Mouse (Mus musculus) cerebellum, adult (tissue): ENCODE measurements around the gene Mgmt.

Experiments used
- ATAC-seq: cut with Nextera tagmentation; 2 replicates; pipeline ENCODE4 v1.9.2; 2017; ENCODE audit warnings: mild to moderate bottlenecking, moderate library complexity, mixed read lengths; ENCODE audit not compliant: insufficient number of reproducible peaks, low FRiP score, low TSS enrichment

The Mgmt gene

GRCm38 (mm10) chr7:137046891-137047290, 152.5 kb downstream of the Mgmt start:
- no peak for ATAC-seq

GRCm38 (mm10) chr7:137048086-137048922, 153.9 kb downstream of the Mgmt start:
- ATAC-seq: no peak

GRCm38 (mm10) chr7:137054343-137054742, 159.9 kb downstream of the Mgmt start:
- no peak for ATAC-seq

- ATAC-seq: no peak
These were observed 161.7 kb downstream of the Mgmt start for GRCm38 (mm10) chr7:137056126-137056525.

GRCm38 (mm10) chr7:137060488-137060887, 166.1 kb downstream of the Mgmt start:
- ATAC-seq: no peak

- ATAC-seq: no peak
These were observed 166.7 kb downstream of the Mgmt start for GRCm38 (mm10) chr7:137061109-137061508.

- no peak for ATAC-seq
These were observed 169.8 kb downstream of the Mgmt start for GRCm38 (mm10) chr7:137064255-137064654.

- no peak for ATAC-seq
These were observed 171.0 kb downstream of the Mgmt start for GRCm38 (mm10) chr7:137065408-137065807.

GRCm38 (mm10) chr7:137066211-137066610, 171.8 kb downstream of the Mgmt start:
- no peak for ATAC-seq

- ATAC-seq: no peak
These were observed 172.6 kb downstream of the Mgmt start for GRCm38 (mm10) chr7:137066997-137067396.

GRCm38 (mm10) chr7:137067758-137068157, 173.3 kb downstream of the Mgmt start:
- no peak for ATAC-seq

- no peak for ATAC-seq
These were observed 174.4 kb downstream of the Mgmt start for GRCm38 (mm10) chr7:137068796-137069195.

GRCm38 (mm10) chr7:137069768-137070167, 175.4 kb downstream of the Mgmt start:
- ATAC-seq: no peak

GRCm38 (mm10) chr7:137071346-137071745, 176.9 kb downstream of the Mgmt start:
- no peak for ATAC-seq

GRCm38 (mm10) chr7:137073878-137074277, 179.5 kb downstream of the Mgmt start:
- ATAC-seq: no peak

GRCm38 (mm10) chr7:137074324-137074723, 179.9 kb downstream of the Mgmt start:
- no peak for ATAC-seq

- no peak for ATAC-seq
These were observed 180.9 kb downstream of the Mgmt start for GRCm38 (mm10) chr7:137075301-137075700.

GRCm38 (mm10) chr7:137080171-137080570, 185.8 kb downstream of the Mgmt start:
- no peak for ATAC-seq

- no peak for ATAC-seq
These were observed 187.8 kb downstream of the Mgmt start for GRCm38 (mm10) chr7:137082171-137082570.

GRCm38 (mm10) chr7:137084651-137085050, 190.2 kb downstream of the Mgmt start:
- ATAC-seq: no peak

GRCm38 (mm10) chr7:137085969-137086606, 191.7 kb downstream of the Mgmt start:
- no peak for ATAC-seq

GRCm38 (mm10) chr7:137087136-137087535, 192.7 kb downstream of the Mgmt start:
- no peak for ATAC-seq
